21 mouse cellular contexts compared by ENCODE assay signal in the genomic region with DNA sequence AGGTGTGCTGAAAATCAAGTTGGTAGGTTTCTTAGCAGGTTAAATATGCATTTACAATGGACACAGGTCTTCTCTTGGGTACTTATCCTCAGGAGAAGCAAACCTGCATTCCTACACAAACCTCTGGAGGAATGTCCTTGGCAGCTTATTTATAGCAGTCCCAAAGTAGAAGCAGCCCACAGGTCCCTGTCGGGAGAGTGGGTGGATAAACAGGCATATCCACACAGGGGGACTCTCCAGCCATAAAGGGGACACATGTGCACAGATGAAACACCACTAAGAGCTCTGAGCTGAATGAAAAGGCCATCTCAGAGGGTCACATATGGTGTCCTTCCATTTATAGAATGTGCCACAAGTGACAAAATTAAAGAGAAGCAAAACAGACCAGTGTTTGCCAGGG. TPM values are rescaled to one million over a fixed set of nuclear protein-coding genes. Genes with fewer than 3 reads are reported as not detected.
"Had no signal": no experiment of that assay in that cellular context is flagged by ENCODE, and none has a peak within 500 bp of the region (broad histone marks: within the 10 kb centered on the region; RNA-seq: fewer than 3 reads in every experiment).

No protein-coding gene starts in this region.

- H3K27me3 ChIP-seq: neural tube, embryonic 15.5 days had no signal

- DNase-seq: retina, postnatal 1 day; right cerebral cortex, adult 18-20 months; right cerebral cortex, postnatal 14 days; right cerebral cortex, postnatal 25 days; right cerebral cortex, postnatal 4 days; spleen, adult 18-20 months; thymus, adult 18-20 months; thymus, adult 2 months; thymus, postnatal 14 days; thymus, postnatal 25 days; thymus, postnatal 36 days; thymus, postnatal 4 days had no signal

- H3K36me3 ChIP-seq: neural tube, embryonic 15.5 days; stomach, embryonic 15.5 days had no signal

- H3K9ac ChIP-seq: neural tube, embryonic 15.5 days; stomach, embryonic 15.5 days had no signal

- H3K4me2 ChIP-seq: neural tube, embryonic 15.5 days; stomach, embryonic 15.5 days had no signal

- H3K27ac ChIP-seq: neural tube, embryonic 15.5 days; stomach, embryonic 15.5 days; stomach, postnatal 0 days had no signal

- H3K4me3 ChIP-seq: neural tube, embryonic 15.5 days; stomach, embryonic 15.5 days had no signal

- H3K9me3 ChIP-seq: neural tube, embryonic 15.5 days; stomach, embryonic 15.5 days had no signal

RNA-seq across cellular contexts. Expression of a gene that starts 4.7 kb away (rescaled TPM):
- polyA plus RNA-seq: small intestine, adult 2 months; spleen, adult 2 months; thymus, postnatal 0 days had no signal

RNA-seq across cellular contexts. Expression of a gene that starts 42.5 kb away (rescaled TPM):
- polyA plus RNA-seq: neural tube, embryonic 14.5 days; neural tube, embryonic 15.5 days; small intestine, adult 2 months; stomach, embryonic 14.5 days; stomach, embryonic 15.5 days; stomach, embryonic 16.5 days; stomach, postnatal 0 days had no signal
